Mouse (Mus musculus): ENCODE measurements around the gene Bard1. TPM values are rescaled to one million over a fixed set of nuclear protein-coding genes. Genes with fewer than 3 reads are reported as not detected.

The Bard1 gene
- total RNA-seq, 2 experiments from 2014 or later = 0.57 to 0.75 TPM

DNA sequence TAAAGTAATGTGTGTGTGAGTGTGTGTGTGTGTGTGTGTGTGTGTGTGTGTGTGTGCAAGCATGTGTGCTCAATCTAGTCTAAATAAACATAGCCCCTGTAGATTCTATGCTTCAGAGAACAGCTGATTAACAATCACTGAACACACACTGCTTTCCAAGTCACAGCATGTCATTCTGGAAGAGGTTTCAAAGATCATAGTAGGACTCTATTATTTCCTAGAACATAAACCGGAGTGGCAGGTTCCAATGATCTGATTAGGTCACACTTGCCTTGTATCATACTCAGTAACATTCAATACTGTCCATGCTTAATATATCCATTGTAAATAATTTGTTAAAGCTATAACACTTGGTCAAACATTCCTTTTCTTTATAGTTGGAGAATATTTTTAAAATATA lies 47.5 kb downstream of the Bard1 start:
- no peak for DNase-seq (ENCODE audit: extremely low spot score in 1 of 2, low spot score in 1 of 2)

DNA sequence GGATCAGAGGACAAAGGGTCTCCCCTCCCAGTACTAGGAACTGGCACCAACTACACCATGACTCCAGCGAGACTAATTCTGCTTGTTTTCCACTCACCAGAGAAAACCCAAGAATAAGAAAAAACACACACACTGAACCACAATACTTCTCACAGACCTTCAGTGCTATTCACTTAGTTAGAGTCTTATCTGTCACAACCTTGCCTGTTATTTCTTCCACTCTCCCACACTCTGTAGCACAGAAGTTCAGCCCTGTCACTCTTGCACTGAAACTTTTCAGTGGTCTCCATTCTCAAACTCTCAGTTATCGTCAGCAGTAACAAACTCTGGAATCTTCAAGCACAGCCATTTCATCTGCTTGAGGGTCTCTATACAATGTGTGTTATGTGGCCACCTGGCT lies 50.2 kb downstream of the Bard1 start:
- no peak for DNase-seq (ENCODE audit: extremely low spot score in 1 of 2, low spot score in 1 of 2)

DNA sequence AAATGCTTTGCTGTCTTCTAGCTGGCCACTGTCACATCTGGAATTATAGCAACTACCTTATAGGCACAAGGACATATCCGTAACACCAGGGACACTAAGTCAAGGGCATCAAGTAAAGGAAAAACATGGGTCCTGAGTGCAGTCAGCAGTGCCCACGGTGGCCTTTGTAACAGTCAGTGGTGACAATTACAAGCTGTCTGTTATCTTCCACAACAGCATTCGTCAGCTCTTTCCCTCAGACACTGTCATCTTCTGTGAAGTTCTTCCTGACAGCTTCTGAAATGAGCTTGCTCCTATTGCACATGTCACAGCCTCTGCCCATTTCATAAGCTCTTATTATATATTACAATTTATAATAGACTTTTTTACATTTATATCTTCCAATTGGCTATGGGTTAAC lies 50.7 kb downstream of the Bard1 start:
- DNase-seq (ENCODE audit: extremely low spot score in 1 of 2, low spot score in 1 of 2) = no peak

DNA sequence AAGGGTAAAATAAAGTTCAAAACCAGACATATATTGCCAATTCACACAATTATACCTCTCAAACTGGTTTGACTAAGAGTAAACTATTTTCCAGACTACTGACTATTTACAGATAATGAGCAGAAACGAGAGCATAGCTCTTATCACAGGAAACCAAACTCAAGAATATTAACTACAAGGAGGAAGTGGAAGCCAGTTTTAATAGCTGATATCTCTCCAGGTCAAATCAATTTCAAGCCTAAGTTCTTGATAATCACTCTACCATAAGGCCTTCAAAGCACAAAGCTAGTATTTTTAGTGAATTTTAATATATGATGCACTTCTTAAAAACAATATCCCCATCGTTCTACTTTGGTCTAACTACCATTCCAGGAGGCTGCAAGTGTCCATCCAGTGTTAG lies 57.8 kb downstream of the Bard1 start:
- no peak for DNase-seq (ENCODE audit: extremely low spot score in 1 of 2, low spot score in 1 of 2)

DNA sequence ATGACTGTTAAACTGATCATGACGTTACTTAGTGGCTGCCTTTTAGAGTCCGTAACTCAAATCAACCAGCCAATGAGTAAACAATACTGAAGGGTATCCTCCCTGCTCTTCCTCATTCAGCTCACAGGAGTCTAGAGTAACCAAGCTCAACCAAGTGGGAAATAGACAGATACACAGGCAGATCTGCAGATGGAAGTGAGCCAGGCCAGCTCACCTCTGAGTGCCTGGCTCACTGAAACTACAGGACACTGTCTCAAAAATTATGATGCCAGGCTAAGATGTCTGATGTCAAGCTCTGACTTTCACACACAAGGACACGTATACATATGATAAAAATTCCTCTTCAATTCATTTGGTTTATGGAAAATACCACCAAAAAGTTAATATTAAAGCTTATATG lies 59.0 kb downstream of the Bard1 start:
- DNase-seq (ENCODE audit: extremely low spot score in 1 of 2, low spot score in 1 of 2) = no peak

DNA sequence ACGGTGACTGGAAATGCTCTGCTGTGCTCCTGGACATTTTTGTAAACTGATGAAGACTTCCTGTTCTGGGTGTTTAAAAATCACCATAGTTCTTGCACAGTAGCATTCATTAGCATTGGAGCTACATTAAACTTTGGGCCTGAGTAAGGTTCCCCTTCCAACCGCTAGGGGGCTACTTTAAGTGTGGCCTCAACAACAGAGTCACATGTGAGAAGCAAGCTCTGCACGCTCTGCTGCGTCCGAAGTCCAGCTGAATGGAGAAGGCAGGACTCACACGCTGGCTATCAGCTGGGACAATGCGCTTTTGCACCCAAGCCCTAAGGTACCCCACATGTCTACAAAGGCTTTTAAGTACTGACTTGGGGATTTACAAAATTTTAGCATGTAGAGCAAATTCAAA lies 65.9 kb downstream of the Bard1 start:
- DNase-seq (ENCODE audit: extremely low spot score in 1 of 2, low spot score in 1 of 2) = no peak

DNA sequence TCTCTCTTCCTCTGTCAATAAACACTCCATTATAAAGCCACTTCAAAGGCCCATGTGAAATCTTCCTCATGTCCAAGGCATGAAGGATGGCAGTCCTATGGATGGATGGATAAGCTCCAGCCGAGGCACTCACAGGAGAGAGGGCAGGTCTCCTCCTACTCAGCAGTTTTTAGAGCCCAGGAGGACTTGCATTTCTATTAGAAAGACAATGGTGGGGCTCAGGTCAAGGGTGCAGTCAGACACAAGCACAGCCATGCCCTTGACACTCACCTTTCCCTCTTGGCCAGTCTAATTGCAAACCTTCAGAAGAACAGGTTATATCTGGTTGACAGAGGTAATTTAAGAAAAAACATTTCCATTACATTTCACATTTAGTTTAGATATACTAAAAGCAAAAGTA lies 67.4 kb downstream of the Bard1 start:
- DNase-seq (ENCODE audit: extremely low spot score in 1 of 2, low spot score in 1 of 2) = no peak

DNA sequence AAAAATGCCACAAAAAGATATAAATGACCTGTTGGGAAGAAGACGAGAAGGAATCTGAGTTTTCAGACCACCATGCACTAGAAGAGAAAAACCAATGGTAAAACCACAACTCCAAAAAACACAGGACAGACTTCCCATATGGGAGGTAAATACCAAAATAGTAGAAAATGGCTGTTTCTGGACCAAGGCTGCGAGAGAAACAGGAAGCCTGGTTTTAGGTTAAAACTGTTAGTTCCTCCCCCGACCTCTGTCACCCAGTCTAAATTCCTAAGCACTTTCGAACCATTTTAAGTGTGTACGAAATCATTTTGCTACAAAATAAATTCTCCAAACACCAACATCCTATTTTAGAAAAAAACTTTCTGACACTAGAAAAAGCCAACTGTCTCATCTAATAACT lies 80.2 kb downstream of the Bard1 start:
- DNase-seq (ENCODE audit: extremely low spot score in 1 of 2, low spot score in 1 of 2) = no peak

DNA sequence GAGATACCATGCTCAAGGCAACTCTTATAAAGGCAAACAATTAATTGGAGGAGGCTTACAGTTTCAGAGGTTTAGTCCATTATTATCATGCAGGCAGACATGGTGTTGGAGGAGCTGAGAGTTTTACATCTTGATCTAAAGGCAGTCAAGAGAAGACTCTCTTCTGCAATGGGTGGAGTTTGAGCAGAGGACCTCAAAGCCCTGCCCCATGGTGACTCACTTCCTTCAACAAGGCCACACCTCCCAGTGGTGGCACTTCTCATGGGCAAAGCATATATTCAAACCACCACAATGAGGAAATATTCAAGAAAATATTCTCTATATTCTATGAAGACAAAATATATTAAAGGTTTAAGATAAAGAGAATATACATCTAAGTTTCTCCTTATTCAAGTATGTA lies 88.6 kb downstream of the Bard1 start:
- DNase-seq (ENCODE audit: extremely low spot score in 1 of 2, low spot score in 1 of 2) = no peak

DNA sequence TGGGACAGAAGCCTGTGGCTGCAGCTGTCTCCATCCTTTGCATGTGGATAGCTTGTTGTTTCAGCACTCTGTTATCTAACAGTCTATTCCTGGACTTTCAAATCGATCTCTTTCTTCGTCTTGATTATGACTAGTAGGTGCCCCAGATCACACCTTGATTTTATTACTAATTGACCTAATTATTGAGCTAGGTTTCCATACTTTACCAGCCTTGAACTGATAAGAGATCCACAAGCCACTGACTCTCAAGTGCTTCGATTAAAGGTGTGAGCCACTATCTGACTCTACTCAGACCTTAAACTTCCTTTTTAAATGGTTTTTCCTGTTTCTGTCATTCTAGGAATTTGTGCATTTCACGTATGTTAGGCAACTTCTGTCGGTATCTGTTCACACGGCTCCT lies 96.9 kb downstream of the Bard1 start:
- no peak for DNase-seq (ENCODE audit: extremely low spot score in 1 of 2, low spot score in 1 of 2)

DNA sequence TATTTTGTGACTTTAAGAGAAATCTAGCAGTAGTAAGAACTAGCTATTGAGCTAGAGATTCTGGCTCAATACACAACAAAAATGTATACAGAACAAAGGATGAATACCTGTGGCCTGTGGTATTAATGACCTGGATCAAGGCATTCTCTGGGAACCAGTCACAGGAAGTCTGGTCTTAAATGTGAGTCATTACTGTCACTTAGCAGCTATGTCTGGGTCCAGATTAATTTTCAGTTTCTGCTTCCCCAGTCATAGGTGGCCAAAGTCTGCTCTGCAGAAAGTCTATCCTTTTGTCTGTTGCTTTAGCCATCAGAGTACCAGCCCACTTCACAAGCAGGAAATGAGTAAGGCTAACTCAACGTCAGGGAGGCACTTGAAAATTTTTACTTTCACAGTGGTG lies 98.8 kb downstream of the Bard1 start:
- no peak for DNase-seq (ENCODE audit: extremely low spot score in 1 of 2, low spot score in 1 of 2)

DNA sequence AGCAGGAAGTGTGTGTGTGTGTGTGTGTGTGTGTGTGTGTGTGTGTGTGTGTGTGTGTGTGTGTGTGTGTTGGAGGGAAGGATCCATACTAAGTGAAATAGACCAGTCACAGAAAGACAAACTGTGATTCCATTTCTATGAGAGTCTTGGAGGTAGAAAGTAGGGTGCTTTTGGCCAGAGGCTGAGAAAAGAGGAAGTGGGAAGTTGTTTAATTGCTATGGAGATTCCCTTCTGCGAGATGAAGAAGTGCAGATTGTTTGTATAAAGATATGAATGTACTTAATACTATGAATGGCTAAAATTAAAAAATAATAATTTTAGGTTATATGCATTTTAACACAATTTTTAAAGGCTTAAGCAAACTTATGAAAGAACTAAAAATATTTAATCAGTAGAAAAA lies 99.2 kb downstream of the Bard1 start:
- DNase-seq (ENCODE audit: extremely low spot score in 1 of 2, low spot score in 1 of 2) = no peak

DNA sequence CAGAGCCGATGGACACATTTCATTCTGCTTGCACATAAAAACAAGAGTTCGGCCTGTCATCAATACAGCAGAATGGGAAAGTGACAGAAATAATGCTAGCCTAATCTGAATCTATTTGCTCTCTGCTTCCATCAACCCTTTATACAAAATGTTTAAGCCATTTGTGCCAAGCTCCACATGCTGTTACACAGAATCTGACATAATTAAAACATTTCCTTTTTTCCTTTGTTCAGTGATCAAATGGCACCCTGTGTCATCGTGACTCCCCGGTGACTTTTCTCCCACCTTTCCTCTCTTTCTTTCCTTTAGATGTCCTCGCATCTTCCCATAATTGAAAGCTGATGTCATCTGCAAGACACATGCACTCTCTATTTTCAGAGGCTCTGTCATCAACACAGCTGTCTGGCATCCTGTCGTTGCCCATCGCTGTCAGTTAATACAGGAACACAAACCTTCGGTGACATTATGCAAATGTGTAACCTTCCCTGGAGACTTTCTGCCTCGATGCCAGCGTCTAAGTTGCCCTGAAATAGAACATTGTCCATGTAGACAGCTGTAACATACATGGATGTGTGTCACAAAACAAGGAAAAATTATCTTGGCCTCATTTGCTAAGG lies 105.5 kb downstream of the Bard1 start:
- no peak for DNase-seq (ENCODE audit: extremely low spot score in 1 of 2, low spot score in 1 of 2)

DNA sequence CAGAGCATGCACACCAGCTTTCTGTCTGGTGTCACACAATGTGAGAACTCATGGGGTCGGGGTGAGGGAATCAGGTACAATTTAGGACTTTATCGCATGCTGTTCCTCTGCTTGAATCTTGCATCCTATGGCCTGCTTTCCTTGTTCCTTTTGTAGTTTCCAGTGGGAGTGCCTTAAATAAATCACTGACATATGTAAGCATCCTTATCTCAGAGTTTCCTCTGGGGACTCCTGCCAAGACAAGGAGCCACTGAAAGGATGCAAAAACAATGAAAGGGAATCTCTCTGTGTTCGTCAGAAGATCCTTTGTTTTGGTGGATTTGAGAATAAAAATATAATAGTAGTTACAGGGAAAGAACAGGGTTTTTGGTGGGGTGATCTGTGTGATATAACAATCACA lies 106.2 kb downstream of the Bard1 start:
- DNase-seq (ENCODE audit: extremely low spot score in 1 of 2, low spot score in 1 of 2) = no peak

Measured in layer of hippocampus, postnatal 25 days (tissue).